Mouse (Mus musculus): ENCODE results near the gene Hpca. TPM values are rescaled to one million over a fixed set of nuclear protein-coding genes. Genes with fewer than 3 reads are reported as not detected.

Gene Hpca
- polyA plus RNA-seq, 1 experiment = not detected

DNA sequence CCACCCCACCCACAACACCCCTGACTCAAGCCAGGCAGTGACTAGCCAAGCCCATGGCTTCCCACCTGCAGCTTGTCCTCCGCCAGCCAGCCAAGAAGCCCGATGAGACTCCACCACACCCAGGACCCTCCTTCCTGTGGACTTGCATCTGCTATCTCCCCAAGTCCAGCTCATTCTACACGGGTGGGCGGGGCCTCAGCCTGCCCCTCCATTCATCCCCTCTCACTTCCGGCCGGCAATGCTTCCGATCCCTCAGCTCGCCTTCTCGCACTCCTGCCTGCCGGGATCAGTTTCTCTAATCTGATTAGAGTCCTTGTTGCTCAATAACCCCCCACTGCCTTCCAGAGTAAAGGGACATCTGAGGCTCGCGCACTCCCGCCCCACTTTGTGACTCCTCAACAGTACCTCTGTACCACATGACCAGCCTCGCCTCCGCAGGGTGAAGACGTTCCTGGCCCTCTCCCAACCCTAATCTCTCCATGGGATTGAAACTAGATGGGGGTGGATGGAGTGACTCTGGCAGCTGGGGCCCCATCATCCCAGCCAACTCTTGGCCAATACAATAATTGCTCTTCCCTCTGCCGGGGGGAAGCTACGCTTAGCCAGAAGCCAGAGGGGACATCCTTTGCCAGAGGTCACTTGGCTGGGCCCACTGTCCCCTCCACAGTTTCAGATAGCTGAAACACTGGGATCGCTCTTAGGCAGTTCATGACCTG lies 4.1 kb upstream of the Hpca start:
- H3K4me1 ChIP-seq (ENCODE audit: control insufficient read depth, insufficient read depth, low read length) = no peaks in the 10 kb centered on the region
- no peak overlapping the region for H3K27ac ChIP-seq (ENCODE audit: insufficient read depth, low read length)
- TF ChIP-seq POLR2A (IDR thresholded peaks at IDR 0.05; ENCODE audit: low read depth, low read length) (no peak), CTCF (IDR thresholded peaks at IDR 0.05; ENCODE audit: borderline replicate concordance, insufficient read depth, low read length) (no peak)
- H3K4me3 ChIP-seq (ENCODE audit: insufficient read depth, low read length) = no peak overlapping the region

DNA sequence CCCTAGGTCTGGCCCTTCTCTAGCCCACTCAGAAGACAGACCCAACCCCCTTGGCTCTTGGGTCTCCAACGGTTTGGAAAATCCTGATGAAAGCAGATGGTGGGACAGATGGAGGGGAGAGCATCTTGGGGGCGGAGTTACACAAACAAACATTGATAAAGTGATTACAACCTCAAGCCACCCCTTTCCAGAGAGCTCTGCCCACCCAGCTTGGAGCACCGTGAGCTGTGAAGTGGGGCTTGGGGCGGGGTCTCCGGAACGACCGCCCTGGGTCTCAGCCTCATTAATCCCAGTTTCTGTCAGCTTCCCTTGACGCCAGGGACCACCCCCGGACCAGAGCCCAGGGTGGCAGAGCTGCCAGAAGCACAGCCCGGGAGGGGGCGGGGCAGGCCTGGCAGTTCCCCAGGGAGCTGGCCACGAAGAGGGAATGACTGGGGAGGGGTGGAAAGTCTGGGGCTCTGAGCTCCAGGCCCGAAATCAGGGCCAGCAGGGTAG lies 2.9 kb upstream of the Hpca start:
- H3K4me1 ChIP-seq (ENCODE audit: control insufficient read depth, insufficient read depth, low read length) = no peaks in the 10 kb centered on the region
- no peak overlapping the region for H3K27ac ChIP-seq (ENCODE audit: insufficient read depth, low read length)
- TF ChIP-seq POLR2A (IDR thresholded peaks at IDR 0.05; ENCODE audit: low read depth, low read length) = no peak
- no peak for TF ChIP-seq CTCF (IDR thresholded peaks at IDR 0.05; ENCODE audit: borderline replicate concordance, insufficient read depth, low read length)
- H3K4me3 ChIP-seq (ENCODE audit: insufficient read depth, low read length) = no peak overlapping the region

DNA sequence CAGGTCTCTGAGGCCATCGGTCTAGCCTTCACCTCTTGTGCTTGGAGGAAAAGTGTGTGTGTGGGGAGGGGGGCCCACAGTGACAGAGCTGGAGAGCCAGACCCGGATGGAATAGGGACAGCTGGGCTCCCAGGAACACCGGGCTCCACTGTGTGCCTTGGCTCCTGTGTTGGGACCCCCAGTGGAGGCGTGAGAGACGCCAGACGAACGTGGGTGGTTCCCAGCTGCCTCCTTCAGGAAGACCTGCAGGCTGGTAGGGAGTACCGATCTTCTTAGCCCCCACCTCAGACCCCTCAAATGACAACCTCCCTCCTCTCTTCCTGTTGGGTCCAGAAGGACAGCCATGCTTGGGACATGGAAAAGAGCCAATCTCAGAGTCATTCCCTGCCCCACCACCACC lies 883 bp upstream of the Hpca start:
- Histone ChIP-seq H3K27ac (ENCODE audit: insufficient read depth, low read length) (no peak overlapping the region), H3K4me3 (ENCODE audit: insufficient read depth, low read length) (no peak overlapping the region), H3K4me1 (ENCODE audit: control insufficient read depth, insufficient read depth, low read length) (no peaks in the 10 kb centered on the region)
- no peak for TF ChIP-seq POLR2A (IDR thresholded peaks at IDR 0.05; ENCODE audit: low read depth, low read length)

DNA sequence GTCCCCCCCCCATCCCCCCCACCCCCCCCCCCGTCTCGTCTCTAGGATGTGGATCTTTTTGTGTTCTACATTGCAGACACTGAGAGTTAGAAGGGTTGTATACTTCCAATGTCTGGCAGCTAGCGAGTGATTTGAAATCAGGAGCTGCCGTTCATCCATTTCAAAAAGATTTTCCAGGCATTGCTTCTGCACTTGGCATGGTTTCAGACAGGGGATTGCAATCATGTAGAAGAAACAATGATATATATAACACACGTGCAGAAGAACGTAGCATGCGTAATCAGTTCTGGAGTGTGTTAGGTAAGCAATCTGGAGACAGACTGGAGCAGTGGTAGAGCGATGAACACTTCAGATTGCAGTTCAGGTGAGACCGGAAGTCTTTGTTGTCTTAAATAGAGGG lies 271 bp upstream of the Hpca start:
- Histone ChIP-seq H3K4me3 (ENCODE audit: insufficient read depth, low read length) (no peak overlapping the region), H3K4me1 (ENCODE audit: control insufficient read depth, insufficient read depth, low read length) (no peaks in the 10 kb centered on the region), H3K27ac (ENCODE audit: insufficient read depth, low read length) (no peak overlapping the region)
- TF ChIP-seq POLR2A (IDR thresholded peaks at IDR 0.05; ENCODE audit: low read depth, low read length) = no peak
- no peak for TF ChIP-seq CTCF (IDR thresholded peaks at IDR 0.05; ENCODE audit: borderline replicate concordance, insufficient read depth, low read length)

DNA sequence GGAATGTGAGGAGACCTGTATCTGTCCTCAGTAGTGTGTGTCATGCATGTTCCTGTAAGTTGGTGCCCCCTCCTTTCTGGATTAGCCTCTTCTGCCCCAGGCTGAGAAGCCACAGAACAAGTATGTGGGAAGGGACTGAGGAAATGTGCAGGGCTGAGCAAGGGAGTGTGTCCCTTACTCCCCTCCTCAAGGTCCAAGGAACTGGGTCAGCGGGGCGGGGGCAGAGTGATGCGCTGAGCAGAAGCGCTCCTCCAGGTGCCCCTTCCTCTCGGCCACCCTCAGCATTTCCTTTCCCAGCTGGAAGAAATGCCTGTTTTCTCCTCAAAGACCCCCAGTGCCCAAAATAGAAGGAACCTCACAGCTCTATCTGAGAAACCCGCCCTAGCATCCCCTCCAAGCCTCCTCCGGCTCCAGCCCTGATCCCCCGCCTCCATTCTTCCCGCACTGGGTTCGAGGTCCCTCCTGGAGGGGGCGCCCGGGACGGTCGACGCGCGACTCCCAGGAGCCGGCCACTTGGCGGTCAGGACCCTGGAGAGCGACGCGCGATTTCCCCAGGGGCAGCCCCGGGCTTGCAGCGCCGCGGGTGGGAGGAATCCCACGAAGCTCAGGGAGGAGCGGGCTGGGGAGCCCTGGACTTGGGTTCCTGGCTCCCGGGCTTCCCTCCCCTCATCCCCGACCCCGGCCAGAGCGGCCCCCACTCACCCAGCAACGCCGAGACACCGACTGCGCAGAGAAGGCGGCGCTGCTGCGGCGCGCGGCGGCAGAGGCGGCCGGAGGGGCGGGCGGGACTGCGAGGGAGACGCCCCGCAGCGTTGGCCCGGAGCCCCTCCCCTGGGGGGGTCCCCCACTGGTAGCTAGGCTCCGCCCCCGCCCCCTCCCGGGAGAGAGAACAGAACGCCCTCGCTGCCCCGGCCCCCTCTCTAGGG lies 1.1 kb downstream of the Hpca start:
- no peak overlapping the region for H3K27ac ChIP-seq (ENCODE audit: insufficient read depth, low read length)
- no peak for TF ChIP-seq CTCF (IDR thresholded peaks at IDR 0.05; ENCODE audit: borderline replicate concordance, insufficient read depth, low read length)
- TF ChIP-seq POLR2A (IDR thresholded peaks at IDR 0.05; ENCODE audit: low read depth, low read length) = no peak
- H3K4me3 ChIP-seq (ENCODE audit: insufficient read depth, low read length) = no peak overlapping the region

DNA sequence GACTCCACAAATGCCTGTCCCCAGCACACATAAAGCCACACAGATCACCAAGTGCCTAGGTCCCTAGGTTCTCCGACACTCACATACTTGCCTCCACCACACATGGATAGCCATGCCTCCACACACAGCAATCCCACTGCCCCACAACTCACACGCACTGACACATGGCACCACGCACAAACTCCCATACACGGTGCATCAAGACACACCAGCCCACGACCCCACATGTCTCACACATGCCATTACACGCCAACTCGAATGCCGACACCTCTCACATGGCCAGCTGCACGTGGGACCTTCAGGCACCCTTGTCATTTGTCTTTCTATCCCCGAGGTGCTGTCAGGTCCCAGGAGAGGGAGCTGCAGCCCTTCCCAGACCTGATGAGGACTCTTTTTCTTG lies 2.1 kb downstream of the Hpca start:
- no peaks in the 10 kb centered on the region for H3K4me1 ChIP-seq (ENCODE audit: control insufficient read depth, insufficient read depth, low read length)

More for the DNA sequence above, 1.1 kb downstream of the Hpca start:
- H3K4me1 ChIP-seq (ENCODE audit: control insufficient read depth, insufficient read depth, low read length) = no peaks in the 10 kb centered on the region

DNA sequence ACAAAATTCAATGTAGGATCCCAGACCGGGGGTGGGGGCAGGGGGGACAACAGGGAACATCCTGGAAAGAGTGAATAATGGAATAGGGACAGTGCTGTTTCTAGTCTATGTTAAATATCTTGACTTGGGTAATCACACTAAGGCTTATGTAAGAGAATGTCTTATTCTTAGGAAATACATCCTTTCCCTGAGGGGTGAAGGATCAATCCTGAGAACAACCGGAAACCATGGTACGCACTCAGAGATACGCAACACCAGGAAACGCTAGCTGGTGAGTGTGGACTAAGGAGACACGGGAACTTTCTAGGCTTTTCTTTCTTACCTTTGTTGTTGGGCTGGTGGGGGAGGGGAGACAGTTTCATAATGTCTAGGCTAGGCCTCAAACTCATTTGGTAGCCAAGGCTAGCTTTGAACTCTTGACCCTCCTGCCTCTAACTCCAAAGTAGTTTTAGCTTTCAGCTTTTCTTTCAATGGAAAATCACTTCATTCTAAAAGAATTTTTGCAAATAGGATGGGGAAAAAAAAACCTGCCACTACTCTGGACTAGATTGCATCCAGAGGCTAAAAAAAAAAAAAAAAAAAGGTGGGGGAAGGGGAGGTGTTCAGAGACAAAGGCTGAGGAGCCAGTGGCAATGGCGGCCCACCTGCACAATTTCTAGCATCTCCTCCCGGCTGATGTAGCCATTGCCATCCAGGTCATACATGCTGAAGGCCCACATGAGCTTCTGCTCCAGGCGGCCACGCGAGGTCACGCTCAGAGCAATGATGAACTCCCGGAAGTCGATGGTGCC lies 3.9 kb downstream of the Hpca start:
- H3K4me3 ChIP-seq (ENCODE audit: insufficient read depth, low read length) = no peak overlapping the region
- TF ChIP-seq CTCF (IDR thresholded peaks at IDR 0.05; ENCODE audit: borderline replicate concordance, insufficient read depth, low read length) = no peak
- TF ChIP-seq POLR2A (IDR thresholded peaks at IDR 0.05; ENCODE audit: low read depth, low read length) = no peak
- H3K27ac ChIP-seq (ENCODE audit: insufficient read depth, low read length) = no peak overlapping the region
- H3K4me1 ChIP-seq (ENCODE audit: control insufficient read depth, insufficient read depth, low read length) = no peaks in the 10 kb centered on the region

More for the DNA sequence above, 2.1 kb downstream of the Hpca start:
- no peak overlapping the region for H3K4me3 ChIP-seq (ENCODE audit: insufficient read depth, low read length)
- TF ChIP-seq POLR2A (IDR thresholded peaks at IDR 0.05; ENCODE audit: low read depth, low read length) = no peak
- TF ChIP-seq CTCF (IDR thresholded peaks at IDR 0.05; ENCODE audit: borderline replicate concordance, insufficient read depth, low read length) = no peak
- no peak overlapping the region for H3K27ac ChIP-seq (ENCODE audit: insufficient read depth, low read length)

DNA sequence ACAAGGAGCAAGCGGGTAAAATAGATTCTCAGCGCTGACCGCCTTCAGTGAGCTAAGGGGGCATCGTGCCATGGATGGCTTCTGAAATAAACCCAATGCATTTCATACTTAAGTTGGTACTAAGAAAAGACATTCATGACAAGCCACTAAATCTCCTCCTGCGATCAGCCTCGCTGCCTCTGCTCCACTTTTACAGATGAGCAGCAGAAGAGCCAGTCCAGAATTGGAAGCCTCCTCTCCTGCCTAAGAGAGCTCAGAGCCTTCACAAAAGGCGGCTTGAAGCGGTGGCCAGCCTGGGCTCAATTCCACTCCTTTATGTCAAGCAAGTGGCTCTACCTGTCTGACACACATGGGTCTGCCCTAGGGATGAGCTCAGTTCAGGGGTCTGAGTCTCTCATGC lies 5.1 kb downstream of the Hpca start:
- Histone ChIP-seq H3K4me1 (ENCODE audit: control insufficient read depth, insufficient read depth, low read length) (no peaks in the 10 kb centered on the region), H3K4me3 (ENCODE audit: insufficient read depth, low read length) (no peak overlapping the region), H3K27ac (ENCODE audit: insufficient read depth, low read length) (no peak overlapping the region)
- no peak for TF ChIP-seq CTCF (IDR thresholded peaks at IDR 0.05; ENCODE audit: borderline replicate concordance, insufficient read depth, low read length)
- TF ChIP-seq POLR2A (IDR thresholded peaks at IDR 0.05; ENCODE audit: low read depth, low read length) = no peak

Data from embryonic fibroblast, embryonic 13.5 days (primary cell).